In genomic region chr1:156787164-156787863, GRCm38 (mm10) we compare ENCODE assay signal across 11 mouse cellular contexts. TPM values are rescaled to one million over a fixed set of nuclear protein-coding genes. Genes with fewer than 3 reads are reported as not detected.
DNase-seq lines count a peak whose midpoint lies in the region; ATAC-seq and TF ChIP-seq lines count a peak whose summit lies in the region.
"Had no signal": no experiment of that assay in that cellular context is flagged by ENCODE, and none has a peak within 500 bp of the region (broad histone marks: within the 10 kb centered on the region; RNA-seq: fewer than 3 reads in every experiment).

No protein-coding gene starts in this region.

- H3K9ac ChIP-seq in lung, embryonic 14.5 days = no peak overlapping the region
- H3K9ac ChIP-seq in embryonic facial prominence, embryonic 15.5 days = no peak overlapping the region
- H3K9ac ChIP-seq in midbrain, embryonic 16.5 days (ENCODE audit: low read depth, low read length) = no peak overlapping the region
- H3K9ac ChIP-seq: embryonic facial prominence, embryonic 13.5 days had no signal

- no peak overlapping the region for H3K4me2 ChIP-seq in lung, embryonic 14.5 days
- no peak overlapping the region for H3K4me2 ChIP-seq in embryonic facial prominence, embryonic 15.5 days (replicated peaks)
- H3K4me2 ChIP-seq in midbrain, embryonic 16.5 days (ENCODE audit: low read length) = no peak overlapping the region
- H3K4me2 ChIP-seq: embryonic facial prominence, embryonic 13.5 days had no signal

- H3K9me3 ChIP-seq in lung, embryonic 14.5 days (ENCODE audit: low read depth, low read length) = no peaks in the 10 kb centered on the region
- no peaks in the 10 kb centered on the region for H3K9me3 ChIP-seq in embryonic facial prominence, embryonic 15.5 days (replicated peaks)
- no peaks in the 10 kb centered on the region for H3K9me3 ChIP-seq in midbrain, embryonic 16.5 days (replicated peaks; ENCODE audit: control insufficient read depth, low read length, poor library complexity, severe bottlenecking)
- H3K9me3 ChIP-seq: embryonic facial prominence, embryonic 13.5 days had no signal

- no peaks in the 10 kb centered on the region for H3K36me3 ChIP-seq in lung, embryonic 14.5 days (ENCODE audit: insufficient read depth)
- H3K36me3 ChIP-seq in embryonic facial prominence, embryonic 15.5 days = no peaks in the 10 kb centered on the region
- no peaks in the 10 kb centered on the region for H3K36me3 ChIP-seq in midbrain, embryonic 16.5 days (ENCODE audit: control insufficient read depth, insufficient read depth, low read length)
- H3K36me3 ChIP-seq: embryonic facial prominence, embryonic 13.5 days had no signal

- 33% methylated on average over 6 of the region's 6 CpGs for WGBS in lung, embryonic 14.5 days
- 44% methylated on average over 6 of the region's 6 CpGs for whole genome bisulfite sequencing in embryonic facial prominence, embryonic 15.5 days
- 23% methylated on average over 6 of the region's 6 CpGs for WGBS in midbrain, embryonic 16.5 days

- no peak for TF ChIP-seq CTCF in lung, embryonic 14.5 days (IDR thresholded peaks at IDR 0.05; ENCODE audit: low read depth)

- 0 out of 2 replicates have a peak, but pooled peaks cover 3% of the 10 kb centered on the region for H3K4me1 ChIP-seq in lung, embryonic 14.5 days (ENCODE audit: insufficient read depth)
- peaks cover 44% of the 10 kb centered on the region for H3K4me1 ChIP-seq in embryonic facial prominence, embryonic 15.5 days
- H3K4me1 ChIP-seq in midbrain, embryonic 16.5 days (ENCODE audit: control insufficient read depth, insufficient read depth, low read length) = peaks cover 7% of the 10 kb centered on the region

- ATAC-seq in lung, embryonic 14.5 days (ENCODE audit: insufficient read depth) = 0 out of 2 replicates have a peak, but pooled peaks have one; percentile 22
- 0 out of 2 replicates have a peak, but pooled peaks have one; percentile 30 for ATAC-seq in embryonic facial prominence, embryonic 15.5 days (ENCODE audit: insufficient number of reproducible peaks, low FRiP score, low TSS enrichment, low read depth)
- ATAC-seq in midbrain, embryonic 16.5 days = peak; percentile 53; the same call in 1 of the 2 replicates
- ATAC-seq: inflammation-experienced regulatory T-cells, adult 6 months had no signal

- H3K27me3 ChIP-seq in lung, embryonic 14.5 days (ENCODE audit: insufficient read depth, low read length) = no peaks in the 10 kb centered on the region
- H3K27me3 ChIP-seq in embryonic facial prominence, embryonic 15.5 days = no peaks in the 10 kb centered on the region
- no peaks in the 10 kb centered on the region for H3K27me3 ChIP-seq in midbrain, embryonic 16.5 days (ENCODE audit: control insufficient read depth, insufficient read depth, low read depth, low read length)
- H3K27me3 ChIP-seq: embryonic facial prominence, embryonic 13.5 days had no signal

- peak; percentile 62 for DNase-seq in embryo, embryonic 10 days (ENCODE audit: low spot score)
- no peak for DNase-seq in embryo, embryonic 11 days
- DNase-seq in lung, embryonic 14.5 days = peak; percentile 27
- no peak for DNase-seq in lung, postnatal 4 days
- no peak for DNase-seq in kidney, postnatal 4 days
- DNase-seq in natural killer cell, adult 2 months (ENCODE audit: low spot score in 2 of 2) = no peak
- DNase-seq: cerebellum, adult 18-20 months had no signal

- H3K27ac ChIP-seq in lung, embryonic 14.5 days (ENCODE audit: low read depth) = no peak overlapping the region
- no peak overlapping the region; the same call in 1 of the 2 replicates for H3K27ac ChIP-seq in embryonic facial prominence, embryonic 15.5 days (replicated peaks)
- H3K27ac ChIP-seq in midbrain, embryonic 16.5 days (ENCODE audit: low read length) = no peak overlapping the region
- H3K27ac ChIP-seq: embryonic facial prominence, embryonic 13.5 days had no signal

- H3K4me3 ChIP-seq in lung, embryonic 14.5 days (ENCODE audit: low read depth, low read length) = no peak overlapping the region
- no peak overlapping the region for H3K4me3 ChIP-seq in embryonic facial prominence, embryonic 15.5 days (replicated peaks)
- H3K4me3 ChIP-seq in midbrain, embryonic 16.5 days (ENCODE audit: low read depth, low read length) = no peak overlapping the region
- H3K4me3 ChIP-seq: embryonic facial prominence, embryonic 13.5 days had no signal

RNA-seq across cellular contexts. Expression of gene Angptl1, which starts 51.0 kb away (rescaled TPM):
- polyA plus RNA-seq in lung, embryonic 14.5 days (2014; fragmentation: Nextera tagmentation; extraction: Ambion mirVana) = 1.2 and 1.8 TPM in 2 replicates
- 65.3 and 75.8 TPM in 2 replicates for polyA plus RNA-seq in embryonic facial prominence, embryonic 15.5 days (2015; fragmentation: Nextera tagmentation; extraction: Ambion mirVana)
- polyA plus RNA-seq in midbrain, embryonic 16.5 days (2015; fragmentation: Nextera tagmentation; extraction: Ambion mirVana) = 0.44 and 0.86 TPM in 2 replicates

Comparison
In these comparisons a context has a peak if more than half of its experiments do, and no peak if none do; other contexts are left out.
1. DNase-seq: peak in embryo, embryonic 10 days (single experiment) and lung, embryonic 14.5 days (single experiment); none in embryo, embryonic 11 days (single experiment), lung, postnatal 4 days (0 of 2), kidney, postnatal 4 days (0 of 2) and natural killer cell, adult 2 months (0 of 2).
2. RNA of gene Angptl1, which starts 51.0 kb away (polyA plus RNA-seq): 65.3 to 75.8 TPM in embryonic facial prominence, embryonic 15.5 days; 1.2 to 1.8 TPM in lung, embryonic 14.5 days and 0.44 to 0.86 TPM in midbrain, embryonic 16.5 days; every median in the first group is over 10 times any median in the second.
3. Peak in every context shown above with its lines, with median percentiles within 50 percentile points of each other: ATAC-seq.